Mouse (Mus musculus): Measurements from ENCODE around the gene Nqo1. TPM values are rescaled to one million over a fixed set of nuclear protein-coding genes. Genes with fewer than 3 reads are reported as not detected.
A peak's percentile ranks its signal among the peaks of the same experiment; 100 is the strongest.

The Nqo1 gene
- total RNA-seq, 2 experiments from 2014 or later: 2.9 to 3.4 TPM

- DNase-seq: no peak
Observed at GRCm38 (mm10) chr8:107404057-107404456, 1.1 kb upstream of the Nqo1 start.

- DNase-seq: no peak
Observed at GRCm38 (mm10) chr8:107401866-107402265, 1.1 kb downstream of the Nqo1 start.

GRCm38 (mm10) chr8:107399495-107399894, 3.5 kb downstream of the Nqo1 start:
- DNase-seq: no peak

- no peak for DNase-seq
Observed at GRCm38 (mm10) chr8:107397665-107398064, 5.3 kb downstream of the Nqo1 start.

GRCm38 (mm10) chr8:107396106-107396670, 6.8 kb downstream of the Nqo1 start:
- no peak for DNase-seq

GRCm38 (mm10) chr8:107395397-107395796, 7.6 kb downstream of the Nqo1 start:
- no peak for DNase-seq

- DNase-seq: no peak
Observed at GRCm38 (mm10) chr8:107391136-107391516, 11.9 kb downstream of the Nqo1 start.

GRCm38 (mm10) chr8:107390476-107391135, 12.4 kb downstream of the Nqo1 start:
- DNase-seq: no peak

- no peak for DNase-seq
Observed at GRCm38 (mm10) chr8:107389557-107389956, 13.4 kb downstream of the Nqo1 start.

- DNase-seq: peak; percentile 30
Observed at GRCm38 (mm10) chr8:107387861-107388260, 15.1 kb downstream of the Nqo1 start.

- no peak for DNase-seq
Observed at GRCm38 (mm10) chr8:107386642-107387041, 16.4 kb downstream of the Nqo1 start.

- no peak for DNase-seq
Observed at GRCm38 (mm10) chr8:107386171-107386570, 16.8 kb downstream of the Nqo1 start.

GRCm38 (mm10) chr8:107385063-107385462, 17.9 kb downstream of the Nqo1 start:
- no peak for DNase-seq

- DNase-seq: no peak
Observed at GRCm38 (mm10) chr8:107384651-107385050, 18.4 kb downstream of the Nqo1 start.

- no peak for DNase-seq
Observed at GRCm38 (mm10) chr8:107382898-107383297, 20.1 kb downstream of the Nqo1 start.

- no peak for DNase-seq
Observed at GRCm38 (mm10) chr8:107381666-107382065, 21.3 kb downstream of the Nqo1 start.

- no peak for DNase-seq
Observed at GRCm38 (mm10) chr8:107380734-107381133, 22.3 kb downstream of the Nqo1 start.

GRCm38 (mm10) chr8:107377346-107377745, 25.7 kb downstream of the Nqo1 start:
- DNase-seq: no peak

- DNase-seq: no peak
Observed at GRCm38 (mm10) chr8:107370311-107370710, 32.7 kb downstream of the Nqo1 start.

Other genes with a start within 250 kb of the Nqo1 start
- 10 to 100 TPM; 23.2 to 32.7 TPM for gene Nfat5, start 109.7 kb downstream of the Nqo1 start, total RNA-seq (2021)
- gene Nob1, start 21.8 kb upstream of the Nqo1 start, total RNA-seq (2021): 10 to 100 TPM; 21.2 to 22.5 TPM
- gene Wwp2, start 33.2 kb upstream of the Nqo1 start, total RNA-seq (2021): 10 to 100 TPM; 15.2 to 23.4 TPM
- 100 to 1,000 TPM; 125 to 128 TPM for gene Psmd7, start 185.3 kb upstream of the Nqo1 start, total RNA-seq (2021)

All from gastrocnemius, postnatal 10 days (tissue).